Mouse (Mus musculus): ENCODE measurements around the gene Cyth2. TPM values are rescaled to one million over a fixed set of nuclear protein-coding genes. Genes with fewer than 3 reads are reported as not detected.

The Cyth2 gene
- polyA plus RNA-seq, 1 experiment = 51.4 TPM

DNA sequence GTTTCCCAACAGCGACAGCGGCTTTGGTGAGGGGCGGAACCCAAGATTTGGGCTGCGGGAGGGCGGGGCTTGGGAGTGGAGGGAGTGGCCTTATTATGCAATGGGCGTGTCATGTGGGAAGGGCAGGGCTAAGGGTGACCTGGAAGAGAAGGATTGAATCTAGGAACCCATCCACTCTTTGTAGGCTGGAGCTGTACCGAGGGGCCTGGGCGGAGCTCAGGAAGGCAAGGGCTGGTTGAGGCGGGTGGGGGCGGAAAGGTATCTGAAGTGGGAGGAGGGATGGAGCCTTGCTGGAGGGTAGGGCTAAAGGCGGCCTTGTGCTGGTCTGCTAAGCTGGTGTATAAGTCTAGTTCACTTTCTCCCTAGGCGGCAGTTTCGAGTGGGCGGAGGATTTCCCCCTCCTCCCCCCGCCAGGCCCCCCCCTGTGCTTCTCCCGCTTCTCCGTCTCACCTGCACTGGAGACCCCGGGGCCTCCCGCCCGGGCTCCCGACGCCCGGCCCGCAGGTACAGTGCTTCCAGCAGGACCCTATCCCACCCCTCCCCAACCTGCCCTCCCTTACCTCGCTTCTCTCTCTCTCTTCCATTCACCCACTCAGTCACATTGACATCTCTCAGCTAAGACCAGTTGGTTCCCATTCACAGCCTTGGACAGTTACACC lies 13.7 kb downstream of the Cyth2 start:
- Histone ChIP-seq H3K27ac (ENCODE audit: insufficient read depth, low read depth, low read length) (peak overlapping the region; percentile 23), H3K36me3 (ENCODE audit: control insufficient read depth, insufficient read depth, low read length) (no peaks in the 10 kb centered on the region), H3K4me1 (ENCODE audit: control insufficient read depth, insufficient read depth, insufficient read length, low read length) (peaks cover 22% of the 10 kb centered on the region), H3K27me3 (ENCODE audit: control insufficient read depth, insufficient read depth, low read length) (peaks cover 8% of the 10 kb centered on the region), H3K4me3 (ENCODE audit: low read depth, low read length) (peak overlapping the region; percentile 60)
- TF ChIP-seq POLR2A (IDR thresholded peaks at IDR 0.05; ENCODE audit: low read depth, low read length) (no peak), CTCF (IDR thresholded peaks at IDR 0.05; ENCODE audit: extremely low read depth, insufficient read length, insufficient replicate concordance, low read depth, low read length) (no peak)
- 7% methylated on average over 25 of the region's 25 CpGs for WGBS

DNA sequence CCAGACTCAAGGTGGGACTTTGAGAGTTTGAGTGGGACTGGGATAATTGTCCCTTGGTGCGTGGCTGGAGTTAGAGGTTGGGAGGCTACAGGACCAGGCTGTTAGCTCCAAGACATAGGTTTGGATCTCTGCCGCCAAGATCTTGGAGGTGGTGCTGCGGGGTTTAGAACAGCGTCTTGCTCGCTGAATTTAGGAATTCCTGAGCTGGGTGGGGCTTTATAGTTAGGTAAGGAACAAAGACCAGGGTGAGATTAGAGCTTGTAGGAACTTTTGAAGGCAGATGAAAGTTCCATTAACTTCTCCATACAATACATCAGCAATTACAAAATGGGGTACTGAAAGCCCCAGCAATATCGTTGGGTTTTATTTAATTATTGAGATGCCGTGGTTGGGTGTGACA lies 14.4 kb downstream of the Cyth2 start:
- TF ChIP-seq CTCF (IDR thresholded peaks at IDR 0.05; ENCODE audit: extremely low read depth, insufficient read length, insufficient replicate concordance, low read depth, low read length) (no peak), POLR2A (IDR thresholded peaks at IDR 0.05; ENCODE audit: low read depth, low read length) (no peak)
- Histone ChIP-seq H3K36me3 (ENCODE audit: control insufficient read depth, insufficient read depth, low read length) (no peaks in the 10 kb centered on the region), H3K27ac (ENCODE audit: insufficient read depth, low read depth, low read length) (peak overlapping the region; percentile 2; the same call in 1 of the 2 replicates), H3K4me3 (ENCODE audit: low read depth, low read length) (no peak overlapping the region), H3K4me1 (ENCODE audit: control insufficient read depth, insufficient read depth, insufficient read length, low read length) (peaks cover 22% of the 10 kb centered on the region), H3K27me3 (ENCODE audit: control insufficient read depth, insufficient read depth, low read length) (peaks cover 8% of the 10 kb centered on the region)
- WGBS = 23% methylated on average over 7 of the region's 7 CpGs

DNA sequence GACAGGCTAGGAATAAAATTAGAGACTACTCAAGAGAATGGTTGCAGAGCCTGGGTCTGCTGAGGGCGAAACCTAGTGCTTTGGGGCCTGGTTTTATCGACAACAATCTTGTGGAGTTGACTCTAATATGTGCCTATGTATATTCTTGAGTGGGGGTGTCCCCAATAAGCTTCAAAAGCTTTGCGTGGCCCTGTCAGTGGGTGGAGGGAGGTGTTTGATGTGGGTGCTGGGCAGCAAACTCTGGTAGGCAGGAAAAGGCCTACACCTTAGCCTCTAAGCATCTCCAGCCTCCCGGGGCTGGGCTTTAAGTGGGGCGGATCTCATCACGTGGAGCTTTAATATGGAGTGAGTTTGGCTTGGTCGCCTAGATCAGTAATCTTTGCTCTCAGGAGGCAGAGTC lies 15.4 kb downstream of the Cyth2 start:
- peaks cover 8% of the 10 kb centered on the region for H3K27me3 ChIP-seq (ENCODE audit: control insufficient read depth, insufficient read depth, low read length)
- WGBS = 36% methylated on average over 7 of the region's 7 CpGs
- TF ChIP-seq POLR2A (IDR thresholded peaks at IDR 0.05; ENCODE audit: low read depth, low read length) = no peak
- TF ChIP-seq CTCF (IDR thresholded peaks at IDR 0.05; ENCODE audit: extremely low read depth, insufficient read length, insufficient replicate concordance, low read depth, low read length) = no peak
- peak overlapping the region; percentile 16; the same call in 1 of the 2 replicates for H3K27ac ChIP-seq (ENCODE audit: insufficient read depth, low read depth, low read length)
- no peak overlapping the region for H3K4me3 ChIP-seq (ENCODE audit: low read depth, low read length)
- no peaks in the 10 kb centered on the region for H3K36me3 ChIP-seq (ENCODE audit: control insufficient read depth, insufficient read depth, low read length)
- H3K4me1 ChIP-seq (ENCODE audit: control insufficient read depth, insufficient read depth, insufficient read length, low read length) = peaks cover 22% of the 10 kb centered on the region

DNA sequence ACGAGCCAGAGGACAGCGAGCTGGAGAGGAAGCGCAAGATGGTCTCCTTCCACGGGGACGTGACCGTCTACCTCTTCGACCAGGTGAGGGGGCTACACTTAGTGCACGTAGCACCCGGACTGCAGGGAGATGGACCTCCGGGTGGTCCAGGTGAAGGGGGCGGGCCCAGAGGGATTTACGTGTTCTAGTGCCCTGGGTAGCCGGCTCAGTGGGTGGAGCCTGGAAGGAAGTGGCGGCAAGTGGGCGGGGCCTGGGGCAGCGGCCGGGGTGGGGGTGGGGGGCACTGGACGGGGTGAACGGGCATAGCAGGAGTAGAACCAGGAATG lies 15.9 kb downstream of the Cyth2 start:
- peaks cover 22% of the 10 kb centered on the region for H3K4me1 ChIP-seq (ENCODE audit: control insufficient read depth, insufficient read depth, insufficient read length, low read length)
- H3K27me3 ChIP-seq (ENCODE audit: control insufficient read depth, insufficient read depth, low read length) = peaks cover 8% of the 10 kb centered on the region
- H3K4me3 ChIP-seq (ENCODE audit: low read depth, low read length) = peak overlapping the region; percentile 74
- 2% methylated on average over 19 of the region's 19 CpGs for WGBS
- peak overlapping the region; percentile 16; the same call in 1 of the 2 replicates for H3K27ac ChIP-seq (ENCODE audit: insufficient read depth, low read depth, low read length)
- no peak for TF ChIP-seq POLR2A (IDR thresholded peaks at IDR 0.05; ENCODE audit: low read depth, low read length)
- no peak for TF ChIP-seq CTCF (IDR thresholded peaks at IDR 0.05; ENCODE audit: extremely low read depth, insufficient read length, insufficient replicate concordance, low read depth, low read length)
- H3K36me3 ChIP-seq (ENCODE audit: control insufficient read depth, insufficient read depth, low read length) = no peaks in the 10 kb centered on the region

DNA sequence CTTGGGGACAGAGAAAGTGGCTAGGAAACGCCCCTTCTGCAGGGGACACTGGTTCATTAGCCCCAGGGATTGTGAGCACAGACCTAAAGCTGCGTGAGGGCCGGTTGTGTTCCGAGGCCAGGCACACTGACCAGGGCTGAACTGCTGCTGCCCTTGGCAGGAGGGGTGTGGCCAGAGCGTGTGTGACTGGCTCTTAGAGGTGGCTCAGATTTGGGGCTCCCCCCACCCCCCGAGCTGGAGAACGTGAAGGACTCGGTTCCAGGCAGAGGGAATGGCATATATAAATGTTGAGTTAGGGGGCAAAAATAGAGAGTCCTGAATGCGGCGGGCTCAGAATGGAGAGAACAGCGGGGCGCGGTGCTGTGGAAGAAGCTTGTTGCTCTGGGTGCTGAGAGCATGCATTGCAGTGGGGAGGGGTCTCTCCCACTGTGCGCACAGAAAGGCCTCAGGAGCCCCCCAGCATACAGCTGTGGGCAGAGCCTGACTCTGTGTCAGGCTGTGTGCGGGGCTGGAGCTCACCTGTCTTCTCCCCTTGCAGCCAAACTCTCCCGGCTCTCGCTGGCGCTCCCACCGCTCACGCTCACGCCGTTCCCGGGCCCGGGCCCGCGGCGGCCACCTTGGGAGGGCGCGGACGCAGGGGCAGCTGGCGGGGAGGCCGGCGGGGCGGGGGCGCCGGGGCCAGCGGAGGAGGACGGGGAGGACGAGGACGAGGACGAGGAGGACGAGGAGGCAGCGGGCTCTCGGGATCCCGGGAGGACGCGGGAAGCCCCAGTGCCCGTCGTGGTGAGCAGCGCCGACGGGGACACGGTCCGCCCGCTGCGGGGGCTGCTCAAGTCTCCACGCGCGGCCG lies 16.5 kb downstream of the Cyth2 start:
- no peak overlapping the region for H3K27ac ChIP-seq (ENCODE audit: insufficient read depth, low read depth, low read length)
- peaks cover 8% of the 10 kb centered on the region for H3K27me3 ChIP-seq (ENCODE audit: control insufficient read depth, insufficient read depth, low read length)
- no peaks in the 10 kb centered on the region for H3K36me3 ChIP-seq (ENCODE audit: control insufficient read depth, insufficient read depth, low read length)
- H3K4me1 ChIP-seq (ENCODE audit: control insufficient read depth, insufficient read depth, insufficient read length, low read length) = peaks cover 22% of the 10 kb centered on the region
- H3K4me3 ChIP-seq (ENCODE audit: low read depth, low read length) = peak overlapping the region; percentile 74
- TF ChIP-seq POLR2A (IDR thresholded peaks at IDR 0.05; ENCODE audit: low read depth, low read length) = no peak
- TF ChIP-seq CTCF (IDR thresholded peaks at IDR 0.05; ENCODE audit: extremely low read depth, insufficient read length, insufficient replicate concordance, low read depth, low read length) = no peak
- 4% methylated on average over 60 of the region's 60 CpGs for whole genome bisulfite sequencing

DNA sequence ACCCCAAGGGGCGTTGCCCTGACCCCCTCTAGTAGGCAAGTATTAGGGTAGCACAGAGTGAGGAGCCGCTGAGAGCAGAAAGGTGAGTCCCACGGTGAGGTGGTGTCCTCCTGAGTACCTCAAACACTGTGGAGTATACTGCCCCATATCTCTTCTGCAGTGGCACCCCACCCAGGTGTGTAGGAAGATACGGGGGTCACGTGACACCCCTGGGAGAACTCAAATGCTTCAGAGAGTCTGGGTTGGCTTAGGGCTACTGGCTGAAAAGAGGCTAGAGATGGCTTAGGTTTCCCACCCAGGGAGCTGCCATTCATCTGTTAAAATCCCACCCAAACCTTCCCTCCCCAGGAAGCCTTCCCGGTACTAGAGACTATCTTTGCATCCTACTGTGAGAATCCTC lies 17.4 kb downstream of the Cyth2 start:
- no peak for TF ChIP-seq CTCF (IDR thresholded peaks at IDR 0.05; ENCODE audit: extremely low read depth, insufficient read length, insufficient replicate concordance, low read depth, low read length)
- TF ChIP-seq POLR2A (IDR thresholded peaks at IDR 0.05; ENCODE audit: low read depth, low read length) = no peak
- Histone ChIP-seq H3K4me1 (ENCODE audit: control insufficient read depth, insufficient read depth, insufficient read length, low read length) (peaks cover 22% of the 10 kb centered on the region), H3K4me3 (ENCODE audit: low read depth, low read length) (no peak overlapping the region), H3K27ac (ENCODE audit: insufficient read depth, low read depth, low read length) (no peak overlapping the region), H3K36me3 (ENCODE audit: control insufficient read depth, insufficient read depth, low read length) (no peaks in the 10 kb centered on the region), H3K27me3 (ENCODE audit: control insufficient read depth, insufficient read depth, low read length) (peaks cover 8% of the 10 kb centered on the region)
- 57% methylated on average over 6 of the region's 6 CpGs for WGBS

DNA sequence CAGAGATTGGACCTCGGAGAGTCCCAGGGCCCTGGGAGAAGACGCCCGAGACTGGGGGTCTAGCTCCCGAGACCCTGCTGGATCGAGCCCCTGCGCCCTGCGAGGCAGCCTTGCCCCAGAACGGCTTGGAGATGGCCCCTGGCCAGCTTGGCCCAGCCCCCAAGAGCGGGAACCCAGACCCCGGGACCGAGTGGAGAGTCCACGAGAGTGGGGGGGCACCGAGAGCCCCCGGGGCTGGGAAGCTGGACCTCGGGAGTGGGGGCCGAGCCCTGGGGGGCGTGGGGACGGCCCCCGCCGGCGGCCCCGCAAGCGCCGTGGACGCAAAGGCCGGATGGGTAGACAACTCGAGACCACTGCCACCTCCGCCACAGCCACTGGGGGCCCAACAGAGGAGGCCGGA lies 19.4 kb downstream of the Cyth2 start:
- Histone ChIP-seq H3K27me3 (ENCODE audit: control insufficient read depth, insufficient read depth, low read length) (peaks cover 8% of the 10 kb centered on the region), H3K4me1 (ENCODE audit: control insufficient read depth, insufficient read depth, insufficient read length, low read length) (peaks cover 17% of the 10 kb centered on the region), H3K4me3 (ENCODE audit: low read depth, low read length) (no peak overlapping the region), H3K27ac (ENCODE audit: insufficient read depth, low read depth, low read length) (no peak overlapping the region), H3K36me3 (ENCODE audit: control insufficient read depth, insufficient read depth, low read length) (no peaks in the 10 kb centered on the region)
- TF ChIP-seq CTCF (IDR thresholded peaks at IDR 0.05; ENCODE audit: extremely low read depth, insufficient read length, insufficient replicate concordance, low read depth, low read length) (no peak), POLR2A (IDR thresholded peaks at IDR 0.05; ENCODE audit: low read depth, low read length) (no peak)
- 93% methylated on average over 29 of the region's 29 CpGs for WGBS
